Mouse (Mus musculus): ENCODE data around the gene Rbp4. TPM values are rescaled to one million over a fixed set of nuclear protein-coding genes. Genes with fewer than 3 reads are reported as not detected.
A peak's percentile ranks its signal among the peaks of the same experiment; 100 is the strongest.

The Rbp4 gene
- polyA plus RNA-seq (2014; fragmentation: Nextera tagmentation; extraction: Ambion mirVana): 2.3 and 2.8 TPM in 2 replicates

DNA sequence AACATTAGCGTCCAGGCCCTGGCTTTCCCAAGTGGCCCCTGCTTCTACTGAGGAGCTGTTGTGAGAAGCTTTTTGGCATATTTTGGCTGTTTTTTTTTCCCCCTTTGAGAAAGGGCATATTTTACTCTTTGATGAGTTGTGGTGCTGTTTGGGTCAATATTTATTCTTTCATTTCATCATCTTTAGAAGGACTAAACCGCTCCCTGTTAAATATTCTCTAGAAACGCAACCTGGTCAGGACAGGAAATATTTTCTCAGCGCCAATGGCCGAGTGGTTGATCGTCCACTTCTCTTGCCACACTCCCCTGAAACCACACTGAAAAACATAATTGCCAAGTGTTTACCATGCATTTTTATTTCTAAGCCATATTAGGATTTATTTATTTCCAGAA is at the start of gene Rbp4:
Gene Rbp4 (minus strand): TSS at position 63 of the 392 bp plus-strand sequence.
- no peak within 1 kb of the TSS for H3K27ac ChIP-seq (ENCODE audit: low read depth, low read length)
- ATAC-seq (ENCODE audit: low FRiP score): no peak
- peak within 1 kb of the TSS; percentile 84 for H3K4me2 ChIP-seq
- DNase-seq (ENCODE audit: low spot score, missing footprints): peak; percentile 83
- peak within 1 kb of the TSS; percentile 59 for H3K4me3 ChIP-seq (ENCODE audit: low read depth, low read length)
- H3K4me1 ChIP-seq (ENCODE audit: control insufficient read depth, insufficient read depth, low read length): peaks cover 4% of the 10 kb centered on the region; the same call in 1 of the 2 replicates
- no peaks in the 10 kb centered on the region for H3K36me3 ChIP-seq (ENCODE audit: control insufficient read depth, insufficient read depth, low read length)
- H3K9me3 ChIP-seq (ENCODE audit: control insufficient read depth, low read length): no peaks in the 10 kb centered on the region
- 69% methylated on average over 6 of the region's 6 CpGs for WGBS
- peaks cover 22% of the 10 kb centered on the region for H3K27me3 ChIP-seq (ENCODE audit: control insufficient read depth, insufficient read depth, low read length)
- peak within 1 kb of the TSS; percentile 65 for H3K9ac ChIP-seq (ENCODE audit: low read length)

- no peak overlapping the region for H3K4me2 ChIP-seq
- H3K27me3 ChIP-seq (ENCODE audit: control insufficient read depth, insufficient read depth, low read length): no peaks in the 10 kb centered on the region
- H3K36me3 ChIP-seq (ENCODE audit: control insufficient read depth, insufficient read depth, low read length): no peaks in the 10 kb centered on the region
- no peaks in the 10 kb centered on the region for H3K9me3 ChIP-seq (ENCODE audit: control insufficient read depth, low read length)
- H3K4me3 ChIP-seq (ENCODE audit: low read depth, low read length): no peak overlapping the region
- WGBS: 59% methylated on average over 2 of the region's 2 CpGs
- no peak for ATAC-seq (ENCODE audit: low FRiP score)
- no peaks in the 10 kb centered on the region for H3K4me1 ChIP-seq (ENCODE audit: control insufficient read depth, insufficient read depth, low read length)
- H3K9ac ChIP-seq (ENCODE audit: low read length): no peak overlapping the region
- no peak overlapping the region for H3K27ac ChIP-seq (ENCODE audit: low read depth, low read length)
- no peak for DNase-seq (ENCODE audit: low spot score, missing footprints)
Measured at GRCm38 (mm10) chr19:38164633-38165032, 39.6 kb upstream of the Rbp4 start.

- no peak overlapping the region for H3K4me3 ChIP-seq (ENCODE audit: low read depth, low read length)
- H3K9ac ChIP-seq (ENCODE audit: low read length): no peak overlapping the region
- H3K27me3 ChIP-seq (ENCODE audit: control insufficient read depth, insufficient read depth, low read length): no peaks in the 10 kb centered on the region
- H3K27ac ChIP-seq (ENCODE audit: low read depth, low read length): no peak overlapping the region
- ATAC-seq (ENCODE audit: low FRiP score): no peak
- H3K4me2 ChIP-seq: no peak overlapping the region
- no peaks in the 10 kb centered on the region for H3K9me3 ChIP-seq (ENCODE audit: control insufficient read depth, low read length)
- no peaks in the 10 kb centered on the region for H3K36me3 ChIP-seq (ENCODE audit: control insufficient read depth, insufficient read depth, low read length)
- no peaks in the 10 kb centered on the region for H3K4me1 ChIP-seq (ENCODE audit: control insufficient read depth, insufficient read depth, low read length)
- 94% methylated on average over 21 of the region's 21 CpGs for WGBS
- no peak for DNase-seq (ENCODE audit: low spot score, missing footprints)
Measured at GRCm38 (mm10) chr19:38161648-38162354, 36.7 kb upstream of the Rbp4 start.

DNA sequence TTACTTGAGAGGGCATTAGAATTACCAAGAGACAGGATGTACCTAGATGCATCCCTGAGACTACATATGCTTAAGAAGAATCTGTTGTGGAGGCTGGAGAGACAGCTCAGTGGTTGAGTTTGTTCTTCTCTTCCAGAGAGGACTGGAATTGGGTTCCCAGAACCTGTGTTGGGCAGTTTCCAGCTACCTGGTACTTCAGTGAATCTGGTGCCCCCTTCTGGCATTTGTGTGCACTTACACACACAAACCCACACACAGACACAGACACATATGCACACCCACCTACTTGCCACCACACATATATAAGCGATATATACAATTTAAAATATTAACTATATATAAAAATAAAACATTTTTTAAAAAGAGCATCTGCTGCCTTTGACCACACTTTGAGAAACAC is 31.2 kb upstream of the Rbp4 start:
- Histone ChIP-seq H3K4me1 (ENCODE audit: control insufficient read depth, insufficient read depth, low read length) (no peaks in the 10 kb centered on the region), H3K27me3 (ENCODE audit: control insufficient read depth, insufficient read depth, low read length) (no peaks in the 10 kb centered on the region), H3K9ac (ENCODE audit: low read length) (no peak overlapping the region), H3K4me2 (no peak overlapping the region), H3K9me3 (ENCODE audit: control insufficient read depth, low read length) (no peaks in the 10 kb centered on the region), H3K36me3 (ENCODE audit: control insufficient read depth, insufficient read depth, low read length) (no peaks in the 10 kb centered on the region), H3K27ac (ENCODE audit: low read depth, low read length) (no peak overlapping the region), H3K4me3 (ENCODE audit: low read depth, low read length) (no peak overlapping the region)
- no peak for ATAC-seq (ENCODE audit: low FRiP score)
- no peak for DNase-seq (ENCODE audit: low spot score, missing footprints)
- WGBS: 95% methylated on average over 1 of the region's 1 CpGs

GRCm38 (mm10) chr19:38143540-38144271 is 18.6 kb upstream of the Rbp4 start:
- Histone ChIP-seq H3K4me3 (ENCODE audit: low read depth, low read length) (no peak overlapping the region), H3K27me3 (ENCODE audit: control insufficient read depth, insufficient read depth, low read length) (no peaks in the 10 kb centered on the region), H3K36me3 (ENCODE audit: control insufficient read depth, insufficient read depth, low read length) (no peaks in the 10 kb centered on the region), H3K4me1 (ENCODE audit: control insufficient read depth, insufficient read depth, low read length) (no peaks in the 10 kb centered on the region), H3K9me3 (ENCODE audit: control insufficient read depth, low read length) (no peaks in the 10 kb centered on the region), H3K9ac (ENCODE audit: low read length) (no peak overlapping the region), H3K27ac (ENCODE audit: low read depth, low read length) (no peak overlapping the region), H3K4me2 (no peak overlapping the region)
- no peak for DNase-seq (ENCODE audit: low spot score, missing footprints)
- no peak for ATAC-seq (ENCODE audit: low FRiP score)
- whole genome bisulfite sequencing: 77% methylated on average over 4 of the region's 4 CpGs

DNA sequence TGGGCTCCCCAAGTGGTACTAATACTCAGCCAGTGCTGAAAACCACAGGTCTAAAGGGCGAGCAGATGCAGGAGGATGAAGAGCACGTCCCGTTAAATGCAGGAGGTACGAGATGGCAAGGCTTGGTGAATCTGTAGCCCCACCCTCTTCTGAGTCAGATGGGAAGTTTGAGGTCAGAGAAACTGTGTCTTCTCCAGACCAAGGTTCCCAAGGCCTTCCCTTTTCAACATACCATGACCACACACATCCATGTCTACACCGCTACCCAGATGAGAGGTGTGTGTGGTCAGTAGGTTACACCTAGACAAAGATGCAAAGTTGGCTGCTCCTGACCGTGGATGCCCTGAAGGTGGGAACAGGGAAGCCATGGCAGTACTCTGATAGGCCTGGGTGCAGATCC is 9.7 kb upstream of the Rbp4 start:
- Histone ChIP-seq H3K9me3 (ENCODE audit: control insufficient read depth, low read length) (no peaks in the 10 kb centered on the region), H3K27me3 (ENCODE audit: control insufficient read depth, insufficient read depth, low read length) (no peaks in the 10 kb centered on the region), H3K36me3 (ENCODE audit: control insufficient read depth, insufficient read depth, low read length) (no peaks in the 10 kb centered on the region), H3K27ac (ENCODE audit: low read depth, low read length) (no peak overlapping the region), H3K4me3 (ENCODE audit: low read depth, low read length) (no peak overlapping the region), H3K4me1 (ENCODE audit: control insufficient read depth, insufficient read depth, low read length) (no peaks in the 10 kb centered on the region), H3K4me2 (no peak overlapping the region), H3K9ac (ENCODE audit: low read length) (no peak overlapping the region)
- WGBS: 96% methylated on average over 6 of the region's 6 CpGs
- ATAC-seq (ENCODE audit: low FRiP score) (no peak), DNase-seq (ENCODE audit: low spot score, missing footprints) (no peak)

DNA sequence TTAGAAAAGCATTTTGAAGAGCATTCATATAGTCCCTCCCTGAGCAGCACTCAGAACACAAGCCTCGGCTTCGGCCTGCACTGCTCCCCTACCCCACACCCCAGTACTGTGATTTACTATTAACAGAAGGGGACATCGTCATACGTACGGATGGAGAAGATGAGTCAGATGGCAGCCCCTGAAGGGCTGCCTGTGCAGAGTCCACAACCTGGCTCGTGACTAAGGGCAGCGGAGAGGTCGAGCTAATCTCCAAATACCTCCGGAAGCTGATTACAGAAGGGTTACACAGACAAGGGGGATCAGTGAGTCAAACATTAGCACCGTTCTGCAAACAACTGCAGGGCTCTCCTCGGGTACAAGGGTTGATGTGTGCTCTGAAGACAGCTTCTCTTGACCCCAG is 8.9 kb upstream of the Rbp4 start:
- H3K9me3 ChIP-seq (ENCODE audit: control insufficient read depth, low read length): no peaks in the 10 kb centered on the region
- no peak overlapping the region for H3K4me2 ChIP-seq
- H3K4me3 ChIP-seq (ENCODE audit: low read depth, low read length): no peak overlapping the region
- no peak for ATAC-seq (ENCODE audit: low FRiP score)
- WGBS: 61% methylated on average over 11 of the region's 11 CpGs
- H3K27ac ChIP-seq (ENCODE audit: low read depth, low read length): no peak overlapping the region
- no peaks in the 10 kb centered on the region for H3K27me3 ChIP-seq (ENCODE audit: control insufficient read depth, insufficient read depth, low read length)
- no peaks in the 10 kb centered on the region for H3K36me3 ChIP-seq (ENCODE audit: control insufficient read depth, insufficient read depth, low read length)
- no peak overlapping the region for H3K9ac ChIP-seq (ENCODE audit: low read length)
- no peaks in the 10 kb centered on the region for H3K4me1 ChIP-seq (ENCODE audit: control insufficient read depth, insufficient read depth, low read length)
- peak; percentile 28 for DNase-seq (ENCODE audit: low spot score, missing footprints)

DNA sequence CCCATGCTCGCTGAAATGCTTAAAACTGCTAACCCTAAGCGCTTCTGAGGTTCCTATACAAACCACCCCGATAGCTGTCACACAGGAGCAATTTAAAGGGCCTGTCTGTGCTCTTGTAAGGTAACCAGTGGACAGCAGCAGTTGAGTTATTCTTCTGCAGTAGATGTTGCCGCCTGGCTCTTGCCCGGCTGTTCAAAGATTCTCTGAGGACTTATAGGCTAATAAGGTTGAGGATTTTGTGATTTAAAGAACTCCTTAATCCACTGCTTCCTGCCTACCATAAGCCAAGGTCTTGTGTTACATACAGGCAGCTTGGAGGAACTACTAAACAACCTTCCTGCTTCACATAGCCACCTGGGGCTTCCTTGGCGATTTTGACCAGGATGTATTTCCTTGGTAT is 7.4 kb upstream of the Rbp4 start, which contains the start of gene Pde6c:
Gene Pde6c (plus strand): TSS at position 301 of the 400 bp plus-strand sequence.
- Histone ChIP-seq H3K27ac (ENCODE audit: low read depth, low read length) (no peak within 1 kb of the TSS), H3K4me2 (no peak within 1 kb of the TSS), H3K4me1 (ENCODE audit: control insufficient read depth, insufficient read depth, low read length) (no peaks in the 10 kb centered on the region), H3K9me3 (ENCODE audit: control insufficient read depth, low read length) (no peaks in the 10 kb centered on the region), H3K4me3 (ENCODE audit: low read depth, low read length) (no peak within 1 kb of the TSS), H3K27me3 (ENCODE audit: control insufficient read depth, insufficient read depth, low read length) (no peaks in the 10 kb centered on the region), H3K36me3 (ENCODE audit: control insufficient read depth, insufficient read depth, low read length) (no peaks in the 10 kb centered on the region), H3K9ac (ENCODE audit: low read length) (no peak within 1 kb of the TSS)
- WGBS: 64% methylated on average over 6 of the region's 6 CpGs
- ATAC-seq (ENCODE audit: low FRiP score) (no peak), DNase-seq (ENCODE audit: low spot score, missing footprints) (peak; percentile 4)

DNA sequence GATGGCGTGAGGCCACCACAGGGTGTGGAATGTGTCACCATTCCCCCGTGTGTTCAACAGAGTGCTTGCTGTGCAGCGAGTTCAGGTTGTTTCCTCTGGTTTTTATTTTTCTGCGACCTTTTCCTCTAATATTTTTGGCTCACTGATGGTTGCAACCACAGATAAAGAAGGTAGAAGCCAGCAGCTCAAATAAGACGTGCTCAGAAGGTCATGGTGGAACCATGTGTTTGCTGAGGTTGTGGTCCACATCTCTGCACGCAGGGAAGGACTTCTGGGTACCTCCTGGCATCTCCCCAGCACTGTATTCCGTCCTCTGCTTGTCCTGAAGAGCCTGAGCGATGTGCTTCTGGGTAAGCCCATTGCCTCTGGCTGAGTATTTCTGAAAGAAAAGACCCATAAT is 1.6 kb upstream of the Rbp4 start:
- peaks cover 22% of the 10 kb centered on the region for H3K27me3 ChIP-seq (ENCODE audit: control insufficient read depth, insufficient read depth, low read length)
- ATAC-seq (ENCODE audit: low FRiP score) (no peak), DNase-seq (ENCODE audit: low spot score, missing footprints) (peak; percentile 53)
- H3K27ac ChIP-seq (ENCODE audit: low read depth, low read length): no peak overlapping the region
- no peaks in the 10 kb centered on the region for H3K36me3 ChIP-seq (ENCODE audit: control insufficient read depth, insufficient read depth, low read length)
- no peak overlapping the region for H3K9ac ChIP-seq (ENCODE audit: low read length)
- H3K4me3 ChIP-seq (ENCODE audit: low read depth, low read length): no peak overlapping the region
- whole genome bisulfite sequencing: 73% methylated on average over 8 of the region's 8 CpGs
- H3K4me2 ChIP-seq: no peak overlapping the region
- H3K4me1 ChIP-seq (ENCODE audit: control insufficient read depth, insufficient read depth, low read length): peaks cover 4% of the 10 kb centered on the region; the same call in 1 of the 2 replicates
- H3K9me3 ChIP-seq (ENCODE audit: control insufficient read depth, low read length): no peaks in the 10 kb centered on the region
